Mouse (Mus musculus) MEL (cell line): ENCODE results near the gene Fbxo24. TPM values are rescaled to one million over a fixed set of nuclear protein-coding genes. Genes with fewer than 3 reads are reported as not detected.

Experiments used
- DNase-seq: peaks from one replicate; pipeline ENCODE4 v3.0.0; 2011; ENCODE audit warnings: low read depth, low spot score
- H3K27ac ChIP-seq: 2 replicates; pipeline ENCODE4 v1.5.1; 2012; ENCODE audit warnings: low read depth, mild to moderate bottlenecking, control low read depth, low read length, moderate library complexity; ENCODE audit not compliant: control insufficient read depth
- H3K27me3 ChIP-seq, 2 experiments: fragments of 150-350 bp in 1 of 2; sonication (generic) in 1 of 2; 2 replicates each; pipeline ENCODE4 v1.6.1; 2012; ENCODE audit warnings: low read length in 2 of 2, mild to moderate bottlenecking in 2 of 2, improper control_type of control experiment in 1 of 2, moderate library complexity in 1 of 2; ENCODE audit not compliant: insufficient read depth in 2 of 2, control insufficient read depth in 1 of 2
- H3K36me3 ChIP-seq, 2 experiments: 2 replicates each; pipeline ENCODE4 v1.6.1; 2012 to 2014; ENCODE audit warnings: low read length in 2 of 2, improper control_type of control experiment in 1 of 2, inconsistent platforms in 1 of 2, mild to moderate bottlenecking in 1 of 2; ENCODE audit not compliant: insufficient read depth in 2 of 2, control insufficient read depth in 1 of 2
- H3K4me1 ChIP-seq, 2 experiments: fragments of 150-350 bp in 1 of 2; sonication (generic) in 1 of 2; 2 replicates each; pipeline ENCODE4 v1.6.1; 2012; ENCODE audit warnings: low read length in 2 of 2, improper control_type of control experiment in 1 of 2, mild to moderate bottlenecking in 1 of 2; ENCODE audit not compliant: insufficient read depth in 2 of 2, control insufficient read depth in 1 of 2
- H3K4me3 ChIP-seq, 2 experiments: fragments of 150-350 bp in 1 of 2; sonication (generic) in 1 of 2; 2 replicates each; pipeline ENCODE4 v1.5.1; 2012; ENCODE audit warnings: low read depth in 2 of 2, low read length in 2 of 2, mild to moderate bottlenecking in 2 of 2, moderate library complexity in 2 of 2, control low read depth in 1 of 2, improper control_type of control experiment in 1 of 2; ENCODE audit not compliant: control insufficient read depth in 1 of 2, insufficient read depth in 1 of 2
- H3K79me2 ChIP-seq: 2 replicates; pipeline ENCODE4 v1.6.1; 2012; ENCODE audit warnings: mild to moderate bottlenecking, low read length, moderate library complexity; ENCODE audit not compliant: control insufficient read depth, poor library complexity, insufficient read depth
- H3K9ac ChIP-seq: 2 replicates; pipeline ENCODE4 v1.6.1; 2012; ENCODE audit warnings: low read depth, mild to moderate bottlenecking, control low read depth, low read length, moderate library complexity; ENCODE audit not compliant: control insufficient read depth, poor library complexity, severe bottlenecking
- H3K9me3 ChIP-seq: fragments of 150-350 bp; sonication (generic); replicated peaks from 2 replicates; pipeline ENCODE4 v1.6.1; 2012; ENCODE audit warnings: mild to moderate bottlenecking, low read length, improper control_type of control experiment, moderate library complexity; ENCODE audit not compliant: insufficient read depth
- BHLHE40 ChIP-seq: IDR thresholded peaks from 2 replicates; pipeline ENCODE4 v1.6.1; 2012; ENCODE audit warnings: low read depth, mild to moderate bottlenecking, inconsistent platforms, low read length, improper control_type of control experiment, borderline replicate concordance
- CHD2 ChIP-seq: IDR thresholded peaks from 2 replicates; pipeline ENCODE4 v1.6.1; 2011; ENCODE audit warnings: low read length, improper control_type of control experiment
- CTCF ChIP-seq, 3 experiments: IDR thresholded peaks in 2 of 3; conservative IDR thresholded peaks in 1 of 3; 2 replicates each; pipeline ENCODE4 v1.5.1; 2011 to 2012; ENCODE audit warnings: low read length in 3 of 3, low read depth in 2 of 3, mild to moderate bottlenecking in 2 of 3, improper control_type of control experiment in 1 of 3, inconsistent platforms in 1 of 3, mixed read lengths in 1 of 3, moderate library complexity in 1 of 3; ENCODE audit not compliant: control insufficient read depth in 1 of 3, insufficient read depth in 1 of 3, poor library complexity in 1 of 3, severe bottlenecking in 1 of 3
- E2F4 ChIP-seq: IDR thresholded peaks from 2 replicates; pipeline ENCODE4 v1.6.1; 2011; ENCODE audit warnings: low read depth, low read length, improper control_type of control experiment, borderline replicate concordance
- ELF1 ChIP-seq: IDR thresholded peaks from 2 replicates; pipeline ENCODE4 v1.6.1; 2014; ENCODE audit warnings: low read depth, mild to moderate bottlenecking, inconsistent platforms, low read length, improper control_type of control experiment, moderate library complexity
- EP300 ChIP-seq, 2 experiments: IDR thresholded peaks; 2 replicates each; pipeline ENCODE4 v1.6.1; 2011; ENCODE audit warnings: improper control_type of control experiment in 2 of 2, low read length in 2 of 2, low read depth in 1 of 2, mild to moderate bottlenecking in 1 of 2
- ETS1 ChIP-seq: IDR thresholded peaks from 2 replicates; pipeline ENCODE4 v1.6.1; 2012; ENCODE audit warnings: low read depth, mild to moderate bottlenecking, inconsistent platforms, low read length, improper control_type of control experiment, moderate library complexity
- GABPA ChIP-seq: IDR thresholded peaks from 2 replicates; pipeline ENCODE4 v1.6.1; 2012; ENCODE audit warnings: low read depth, mild to moderate bottlenecking, inconsistent platforms, low read length, improper control_type of control experiment, moderate library complexity
- HCFC1 ChIP-seq: IDR thresholded peaks from 2 replicates; pipeline ENCODE4 v1.6.1; 2012; ENCODE audit warnings: low read depth, mild to moderate bottlenecking, inconsistent platforms, low read length, improper control_type of control experiment, moderate library complexity
- KAT2A ChIP-seq: conservative IDR thresholded peaks from 2 replicates; pipeline ENCODE4 v1.6.1; 2012; ENCODE audit warnings: low read depth, low read length, improper control_type of control experiment, inconsistent platforms
- MAX ChIP-seq: IDR thresholded peaks from 2 replicates; pipeline ENCODE4 v1.6.1; 2011; ENCODE audit warnings: low read length, improper control_type of control experiment
- MXI1 ChIP-seq: IDR thresholded peaks from 2 replicates; pipeline ENCODE4 v1.6.1; 2011; ENCODE audit warnings: mild to moderate bottlenecking, low read depth, low read length, improper control_type of control experiment
- POLR2A ChIP-seq, 2 experiments: IDR thresholded peaks; 2 replicates each; pipeline ENCODE4 v1.6.1; 2011 to 2012; ENCODE audit warnings: low read length in 2 of 2, mild to moderate bottlenecking in 2 of 2, control low read depth in 1 of 2, improper control_type of control experiment in 1 of 2, low read depth in 1 of 2, moderate library complexity in 1 of 2; ENCODE audit not compliant: control insufficient read depth in 1 of 2, insufficient read depth in 1 of 2, poor library complexity in 1 of 2
- POLR2AphosphoS2 ChIP-seq: IDR thresholded peaks from 2 replicates; pipeline ENCODE4 v1.6.1; 2011; ENCODE audit warnings: low read length, improper control_type of control experiment
- POLR2AphosphoS5 ChIP-seq: IDR thresholded peaks from 2 replicates; pipeline ENCODE4 v1.6.1; 2012; ENCODE audit warnings: low read depth, borderline replicate concordance, mild to moderate bottlenecking, inconsistent platforms, low read length, moderate library complexity, mixed read lengths
- RAD21 ChIP-seq: IDR thresholded peaks from 2 replicates; pipeline ENCODE4 v1.6.1; 2011; ENCODE audit warnings: mild to moderate bottlenecking, low read depth, low read length, improper control_type of control experiment
- RCOR1 ChIP-seq: IDR thresholded peaks from 2 replicates; pipeline ENCODE4 v1.6.1; 2012; ENCODE audit warnings: low read depth, mild to moderate bottlenecking, inconsistent platforms, low read length, improper control_type of control experiment
- TCF12 ChIP-seq: IDR thresholded peaks from 2 replicates; pipeline ENCODE4 v1.6.1; 2014; ENCODE audit warnings: low read depth, mild to moderate bottlenecking, inconsistent platforms, low read length, improper control_type of control experiment, moderate library complexity
- UBTF ChIP-seq: IDR thresholded peaks from 2 replicates; pipeline ENCODE4 v1.6.1; 2012; ENCODE audit warnings: low read depth, mild to moderate bottlenecking, inconsistent platforms, low read length, improper control_type of control experiment, moderate library complexity, borderline replicate concordance; ENCODE audit not compliant: insufficient read depth
- USF1 ChIP-seq: IDR thresholded peaks from 2 replicates; pipeline ENCODE4 v1.6.1; 2014; ENCODE audit warnings: low read depth, mild to moderate bottlenecking, inconsistent platforms, low read length, improper control_type of control experiment, moderate library complexity
- USF2 ChIP-seq, 2 experiments: IDR thresholded peaks; 2 replicates each; pipeline ENCODE4 v1.6.1; 2011 to 2012; ENCODE audit warnings: improper control_type of control experiment in 2 of 2, low read length in 2 of 2, borderline replicate concordance in 1 of 2, inconsistent platforms in 1 of 2, low read depth in 1 of 2, mild to moderate bottlenecking in 1 of 2; ENCODE audit not compliant: insufficient read depth in 1 of 2
- ZC3H11A ChIP-seq: IDR thresholded peaks from 2 replicates; pipeline ENCODE4 v1.6.1; 2012; ENCODE audit warnings: low read depth, mild to moderate bottlenecking, inconsistent platforms, low read length, improper control_type of control experiment
- ZKSCAN1 ChIP-seq: IDR thresholded peaks from 2 replicates; pipeline ENCODE4 v1.6.1; 2012; ENCODE audit warnings: low read depth, mild to moderate bottlenecking, inconsistent platforms, low read length, improper control_type of control experiment, moderate library complexity
- ZNF384 ChIP-seq: IDR thresholded peaks from 2 replicates; pipeline ENCODE4 v1.6.1; 2012; ENCODE audit warnings: low read depth, mild to moderate bottlenecking, inconsistent platforms, low read length, improper control_type of control experiment
- polyA plus RNA-seq, 2 experiments: library from polyadenylated mRNA; stranded (reverse) in 1 of 2; unstranded in 1 of 2; fragments of >175 nt in 1 of 2; fragments of >200 nt in 1 of 2; gene quantifications; 2 replicates each; pipeline versions ENCODE4 v1.2.1 to v1.2.4; 2012; ENCODE audit warnings: low replicate concordance in 2 of 2, low read depth in 1 of 2; ENCODE audit not compliant: insufficient read length in 2 of 2, insufficient read depth in 1 of 2, missing spikeins in 1 of 2
- total RNA-seq: library from RNA; depleted of rRNA; stranded (reverse); fragments of 300-350 nt; gene quantifications from 2 replicates; pipeline ENCODE4 v1.2.3, GENCODE M21; 2012

The Fbxo24 gene
- total and polyA plus RNA-seq, 3 experiments = 0.42 to 0.46 TPM; not detected in 1

DNA sequence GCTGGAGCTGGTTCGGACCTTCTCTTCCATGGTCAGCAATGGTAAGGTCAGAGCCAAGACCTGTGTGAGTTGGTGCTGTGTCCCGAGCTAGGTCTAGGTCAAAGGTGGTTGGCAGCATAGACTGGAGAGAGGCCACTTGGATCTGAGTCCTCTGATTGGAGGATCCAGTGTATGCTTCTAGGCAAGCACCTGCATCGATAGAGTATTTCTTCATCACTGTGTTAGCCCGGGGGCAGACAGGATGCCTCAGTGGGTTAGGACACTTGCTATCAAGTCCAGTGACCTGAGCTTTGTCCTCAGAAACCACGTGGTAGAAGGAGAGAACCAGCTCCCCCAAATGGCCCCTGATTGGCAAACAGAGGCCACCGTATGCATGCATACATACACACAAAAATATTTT lies 48.6 kb downstream of the Fbxo24 start:
- no peak overlapping the region for H3K9ac ChIP-seq

DNA sequence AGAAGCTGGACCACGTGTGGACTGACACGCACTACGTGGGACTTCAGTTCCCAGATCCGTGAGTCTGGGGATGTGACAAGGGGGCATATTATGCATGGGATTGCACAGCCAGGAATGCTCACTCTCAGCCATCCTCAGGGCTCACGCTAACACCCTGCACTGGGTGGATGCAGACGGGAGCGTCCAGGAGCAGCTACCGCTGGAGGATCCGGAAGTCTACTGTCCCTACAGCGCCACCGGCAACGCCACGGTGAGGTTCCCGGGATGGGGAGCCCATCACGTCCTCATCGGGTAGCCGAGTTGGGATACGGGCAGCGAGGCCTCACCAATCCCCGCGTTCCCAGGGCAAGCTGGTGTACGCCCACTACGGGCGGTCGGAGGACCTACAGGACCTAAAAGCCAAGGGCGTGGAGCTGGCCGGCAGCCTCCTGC lies 54.3 kb downstream of the Fbxo24 start:
- no peak overlapping the region for H3K4me3 ChIP-seq
- H3K27me3 ChIP-seq = no peaks in the 10 kb centered on the region
- H3K36me3 ChIP-seq = peaks cover 11% of the 10 kb centered on the region in 2 experiments
- no peak for DNase-seq
- H3K4me1 ChIP-seq = peaks cover 0 to 16% of the 10 kb centered on the region in 2 experiments; a peak in 2 of 4 replicates
- no peak overlapping the region for H3K9ac ChIP-seq
- no peak overlapping the region for H3K27ac ChIP-seq
- peaks cover 27% of the 10 kb centered on the region for H3K79me2 ChIP-seq
- no peaks in the 10 kb centered on the region for H3K9me3 ChIP-seq
- no peak for TF ChIP-seq UBTF
- TF ChIP-seq ZC3H11A = no peak
- TF ChIP-seq BHLHE40 = no peak
- no peak for TF ChIP-seq ZNF384
- TF ChIP-seq ZKSCAN1 = no peak
- TF ChIP-seq GABPA = no peak
- no peak for TF ChIP-seq POLR2AphosphoS5
- no peak for TF ChIP-seq CHD2
- TF ChIP-seq USF1 = no peak
- no peak for TF ChIP-seq USF2 (IDR thresholded peaks at IDR 0.05; ENCODE audit: borderline replicate concordance in 1 of 2, insufficient read depth in 1 of 2, low read depth in 1 of 2, low read length in 2 of 2)

More for the DNA sequence above, 48.6 kb downstream of the Fbxo24 start:
- Histone ChIP-seq H3K79me2 (no peaks in the 10 kb centered on the region), H3K9me3 (no peaks in the 10 kb centered on the region), H3K4me3 (no peak overlapping the region), H3K36me3 (peaks cover 4 to 11% of the 10 kb centered on the region in 2 experiments; a peak in 2 of 4 replicates)
- DNase-seq = no peak
- TF ChIP-seq POLR2A (IDR thresholded peaks at IDR 0.05; ENCODE audit: control insufficient read depth in 1 of 2, insufficient read depth in 1 of 2, low read depth in 1 of 2, low read length in 2 of 2, poor library complexity in 1 of 2) (no peak), GABPA (no peak), MAX (no peak), BHLHE40 (no peak), ZKSCAN1 (no peak), RCOR1 (no peak), POLR2AphosphoS5 (no peak), KAT2A (no peak), TCF12 (no peak), RAD21 (no peak), CTCF (IDR thresholded peaks at IDR 0.05 in 2 of 3, conservative IDR thresholded peaks at IDR 0.05 in 1 of 3; ENCODE audit: control insufficient read depth in 1 of 3, insufficient read depth in 1 of 3, low read depth in 2 of 3, low read length in 3 of 3, poor library complexity in 1 of 3, severe bottlenecking in 1 of 3) (no peak), MXI1 (no peak), ELF1 (no peak), HCFC1 (no peak), E2F4 (no peak), POLR2AphosphoS2 (no peak), UBTF (no peak), ETS1 (no peak), EP300 (IDR thresholded peaks at IDR 0.05; ENCODE audit: low read depth in 1 of 2, low read length in 2 of 2) (no peak)
- TF ChIP-seq, all 39 proteins: peak for 0
- no peaks in the 10 kb centered on the region for H3K27me3 ChIP-seq
- H3K4me1 ChIP-seq = no peaks in the 10 kb centered on the region; a peak in 1 of 4 replicates
- H3K27ac ChIP-seq = no peak overlapping the region
